Mouse (Mus musculus) embryo, embryonic 11.5 days (tissue): Measurements from ENCODE around the gene Klra5.
"Not testable (repeated sequence)": the region's sequence is repeated elsewhere in the genome, so short reads cannot be mapped to it uniquely, and the experiment has no call there.

Experiments used
- DNase-seq: peaks from one replicate; pipeline ENCODE4 v3.0.0-alpha.2; 2012; ENCODE audit warnings: low read depth, low spot score

Klra5 gene

DNA sequence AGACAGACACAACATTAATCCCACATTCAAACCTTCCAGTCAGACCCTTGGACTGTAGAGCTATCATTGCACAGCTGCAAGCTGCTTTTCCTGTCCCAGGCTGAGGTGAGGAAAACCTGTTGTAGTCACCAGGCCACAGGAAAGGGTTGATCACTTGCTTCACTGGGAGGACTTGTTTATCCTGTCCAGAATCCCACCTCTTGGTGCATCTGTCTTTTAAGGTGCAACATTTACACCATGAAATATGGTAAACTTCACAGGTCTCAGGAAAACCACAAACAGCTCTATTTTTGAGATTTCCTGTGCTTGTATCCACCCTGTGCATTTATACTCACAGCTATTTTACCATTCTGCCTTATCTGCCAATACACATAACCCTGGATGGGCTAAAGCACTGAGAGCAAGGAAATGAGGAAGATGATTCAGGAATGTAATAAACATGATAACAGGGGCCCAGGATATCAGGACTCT, at the start of gene Klra5:
Gene Klra5 (minus strand): TSS at position 175 of the 471 bp plus-strand sequence.
- not testable (repeated sequence) for DNase-seq

DNA sequence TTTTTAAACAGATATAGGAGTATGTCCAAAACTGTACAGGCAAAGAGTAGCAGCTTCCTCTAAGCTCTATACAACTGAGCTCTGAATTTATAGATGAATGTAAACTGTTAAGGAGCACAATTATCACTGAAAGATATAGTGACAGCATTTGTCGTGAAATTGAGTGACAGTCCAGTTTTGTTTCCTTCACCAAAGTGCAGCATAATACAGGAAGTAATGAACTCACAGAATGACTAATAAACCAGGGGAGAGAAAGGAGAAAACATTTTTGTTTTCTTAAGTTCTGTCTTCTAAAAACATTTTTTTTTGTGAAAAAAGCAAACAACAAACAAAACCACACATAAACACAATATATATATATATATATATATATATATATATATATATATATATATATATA, 454 bp downstream of the Klra5 start:
- no peak for DNase-seq

DNA sequence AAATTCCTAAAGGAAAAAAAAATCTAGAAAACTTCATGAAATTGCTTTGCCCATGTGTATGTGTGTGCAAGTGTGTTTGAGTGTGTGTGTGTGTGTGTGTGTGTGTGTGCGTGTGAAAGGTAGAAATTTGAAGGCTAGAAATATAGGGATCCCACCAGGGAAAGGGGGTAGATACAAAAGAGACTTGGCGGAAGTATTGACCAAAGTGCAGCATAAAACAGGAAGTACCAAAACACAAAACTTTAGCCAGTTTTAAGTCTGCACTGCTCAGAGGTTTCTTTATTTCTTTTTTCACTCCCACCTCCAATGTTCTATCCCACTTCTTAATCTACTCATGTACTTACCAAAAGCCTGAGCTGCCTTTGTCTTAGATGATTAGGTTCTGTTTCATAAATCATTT, 34.9 kb downstream of the Klra5 start:
- no peak for DNase-seq

DNA sequence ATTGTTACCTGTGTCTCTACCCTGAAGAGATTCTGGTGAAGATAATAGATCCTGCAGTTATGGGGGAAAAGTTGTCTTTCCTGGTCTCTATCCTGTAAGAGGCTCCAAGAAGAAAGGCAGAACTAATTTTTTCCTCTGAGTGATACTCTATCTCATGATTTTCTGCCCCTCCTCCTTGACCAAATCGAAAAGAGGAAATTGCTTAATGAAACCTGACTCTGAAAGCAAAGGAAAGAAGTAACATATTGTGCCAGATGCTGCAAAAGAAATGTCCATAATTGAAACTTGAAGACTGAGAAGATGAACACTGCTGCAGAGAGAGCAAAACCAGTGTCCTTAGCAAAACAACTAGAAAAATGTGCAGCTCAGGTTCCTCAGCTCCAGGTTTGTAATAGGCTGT, 40.9 kb downstream of the Klra5 start, which contains the start of gene Klra17:
Gene Klra17 (minus strand): TSS at position 124 of the 400 bp plus-strand sequence.
- DNase-seq, result no peak

DNA sequence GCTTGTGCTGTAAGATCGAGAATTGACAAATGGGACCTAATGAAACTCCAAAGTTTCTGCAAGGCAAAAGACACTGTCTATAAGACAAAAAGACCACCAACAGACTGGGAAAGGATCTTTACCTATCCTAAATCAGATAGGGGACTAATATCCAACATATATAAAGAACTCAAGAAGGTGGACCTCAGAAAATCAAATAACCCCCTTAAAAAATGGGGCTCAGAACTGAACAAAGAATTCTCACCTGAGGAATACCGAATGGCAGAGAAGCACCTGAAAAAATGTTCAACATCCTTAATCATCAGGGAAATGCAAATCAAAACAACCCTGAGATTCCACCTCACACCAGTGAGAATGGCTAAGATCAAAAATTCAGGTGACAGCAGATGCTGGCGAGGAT, 55.1 kb downstream of the Klra5 start, which contains the start of gene Gm17631:
Gene Gm17631 (plus strand): TSS at position 301 of the 400 bp plus-strand sequence.
- DNase-seq, result not testable (repeated sequence)
